Mouse (Mus musculus): ENCODE data around the gene Atp5f1. TPM values are rescaled to one million over a fixed set of nuclear protein-coding genes. Genes with fewer than 3 reads are reported as not detected.
"Not testable (repeated sequence)": the region's sequence is repeated elsewhere in the genome, so short reads cannot be mapped to it uniquely, and the experiment has no call there.

Atp5f1 gene
- total RNA-seq (2021), result 100 to 1,000 TPM; 328 to 331 TPM
- long read RNA-seq, experiment 1, partial matches to known transcripts, result 388 of 392 reads
- long read RNA-seq, experiment 1, other reads (novel, unspliced or antisense), result 4 of 392 reads
- long read RNA-seq, experiment 2, partial matches to known transcripts, result 445 of 473 reads
- long read RNA-seq, experiment 2, other reads (novel, unspliced or antisense), result 27 of 473 reads

- DNase-seq (ENCODE audit: low spot score in 2 of 2), result no peak
Observed at GRCm38 (mm10) chr3:105959999-105960398, at the start of gene Atp5f1. Gene Atp5f1, minus strand, starts transcription at chr3:105960099.

DNA sequence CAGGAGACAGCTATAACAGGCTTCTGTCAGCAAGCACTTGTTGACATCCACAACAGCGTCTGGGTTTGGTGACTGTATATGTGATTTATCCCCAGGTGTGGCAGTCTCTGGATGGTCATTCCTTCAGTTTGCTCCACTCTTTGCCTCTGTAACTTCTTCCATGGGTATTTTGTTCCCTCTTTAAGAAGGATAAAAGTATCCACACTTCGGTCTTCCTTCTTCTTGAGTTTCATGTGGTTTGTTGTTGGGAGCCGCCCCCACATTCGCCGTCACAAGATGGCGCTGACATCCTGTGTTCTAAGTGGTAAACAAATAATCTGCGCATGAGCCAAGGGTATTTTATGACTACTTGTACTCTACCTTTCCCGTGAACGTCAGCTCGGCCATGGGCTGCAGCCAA lies 43.5 kb upstream of the Atp5f1 start:
- not testable (repeated sequence) for DNase-seq (ENCODE audit: low spot score in 2 of 2)

DNA sequence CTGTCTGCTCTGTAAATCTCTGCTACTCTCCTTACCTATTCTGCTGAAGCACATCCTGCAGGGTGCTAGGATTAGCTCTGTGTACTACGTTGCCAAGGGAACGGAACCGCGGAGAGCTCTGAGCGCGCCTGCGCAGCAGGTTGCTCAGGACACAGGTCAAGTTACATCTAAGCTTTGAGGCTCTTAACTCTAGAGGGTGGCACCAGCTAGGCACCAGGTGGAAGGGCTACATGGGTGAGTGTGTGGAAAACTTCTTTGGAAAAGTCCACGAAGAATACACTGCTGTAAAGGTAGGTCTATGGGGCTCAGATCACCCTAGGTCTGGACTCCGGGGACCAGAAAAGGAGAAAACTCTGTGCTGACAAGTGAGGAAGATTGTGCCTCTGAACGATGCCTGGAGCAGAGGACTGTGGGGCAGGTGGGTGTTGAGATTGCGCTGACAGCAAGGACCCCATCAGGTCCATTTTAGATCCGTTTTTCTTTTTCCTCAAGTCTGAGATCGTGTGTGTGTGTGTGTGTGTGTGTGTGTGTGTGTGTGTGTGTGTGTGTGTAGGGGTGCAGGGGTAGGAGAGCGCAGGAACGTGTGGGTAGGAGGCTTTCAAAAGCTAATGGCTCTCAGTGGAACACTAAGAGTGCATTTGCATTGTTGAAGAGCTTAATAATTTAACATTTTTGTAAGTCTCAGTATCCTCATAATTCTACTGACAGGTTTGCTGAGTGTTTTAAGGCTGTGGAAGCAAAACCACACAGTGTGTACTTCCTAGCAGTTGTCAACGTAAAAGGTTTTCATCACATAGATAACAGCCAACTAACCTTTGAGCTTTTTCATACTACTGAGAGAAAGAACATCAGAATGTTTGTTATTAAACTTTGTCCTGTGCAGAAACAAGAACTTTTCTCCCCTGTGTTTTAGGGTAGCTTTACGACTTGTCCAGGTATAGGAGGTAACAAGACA lies 41.8 kb upstream of the Atp5f1 start:
- DNase-seq (ENCODE audit: low spot score in 2 of 2), result no peak

DNA sequence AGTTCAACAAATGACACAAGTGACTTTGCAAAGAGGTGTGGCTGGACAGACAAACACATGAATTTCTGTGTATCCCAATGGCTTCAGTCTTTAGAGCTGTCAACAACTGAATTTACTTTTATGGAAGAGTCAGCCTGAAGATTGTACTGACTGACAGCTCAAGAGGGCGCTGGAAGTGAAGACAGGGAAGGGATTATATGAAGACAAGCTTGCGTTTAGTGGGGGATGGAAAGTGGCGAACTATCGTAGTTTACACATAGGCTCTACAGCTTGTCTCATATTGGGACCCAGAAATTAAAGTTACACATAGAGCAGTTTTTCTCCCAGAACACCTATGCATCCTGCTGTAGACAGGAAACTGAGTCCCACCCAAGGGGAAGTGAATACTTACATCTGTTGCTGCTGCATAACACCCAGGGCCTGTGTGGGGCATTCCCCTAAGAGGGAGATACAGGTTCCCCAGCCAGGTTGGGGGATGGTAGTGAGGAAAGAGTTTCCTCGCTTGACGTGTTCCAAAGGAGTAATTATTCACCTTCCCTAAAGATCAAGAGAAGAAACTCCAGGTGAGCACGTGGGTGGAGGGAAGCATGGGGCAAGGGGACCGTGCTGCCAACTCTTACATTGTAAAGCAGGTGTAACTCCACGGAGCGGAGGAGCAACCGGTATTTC lies 40.9 kb upstream of the Atp5f1 start:
- DNase-seq (ENCODE audit: low spot score in 2 of 2), result no peak

GRCm38 (mm10) chr3:105994730-105995129 lies 34.8 kb upstream of the Atp5f1 start:
- DNase-seq (ENCODE audit: low spot score in 2 of 2), result no peak

GRCm38 (mm10) chr3:105991653-105992283 lies 31.9 kb upstream of the Atp5f1 start:
- no peak for DNase-seq (ENCODE audit: low spot score in 2 of 2)

- not testable (repeated sequence) for DNase-seq (ENCODE audit: low spot score in 2 of 2)
Observed at GRCm38 (mm10) chr3:105989611-105990010, 29.7 kb upstream of the Atp5f1 start.

DNA sequence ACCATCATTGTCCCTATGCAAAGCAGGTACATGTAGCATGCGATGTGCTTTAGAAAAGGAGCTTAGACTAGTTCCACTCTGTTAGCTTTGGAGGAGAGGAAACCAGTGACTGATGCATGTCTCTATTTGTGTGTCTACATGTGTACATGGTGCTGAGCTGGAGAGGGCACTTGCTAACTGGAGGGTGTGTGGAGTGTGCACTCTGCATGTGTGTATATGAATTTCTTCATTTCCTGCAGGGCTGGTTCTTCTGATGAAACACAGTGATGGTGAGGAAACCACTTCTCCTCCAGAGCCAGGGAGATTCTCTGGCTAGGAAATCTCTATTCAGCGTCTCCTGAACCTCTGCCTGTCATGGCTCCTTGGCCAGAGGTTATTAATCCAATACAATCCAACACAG lies 14.3 kb upstream of the Atp5f1 start:
- no peak for DNase-seq (ENCODE audit: low spot score in 2 of 2)

GRCm38 (mm10) chr3:105973411-105973810 lies 13.5 kb upstream of the Atp5f1 start, which contains the start of gene Ovgp1:
Gene Ovgp1, plus strand, starts transcription at chr3:105973711.
- no peak for DNase-seq (ENCODE audit: low spot score in 2 of 2)

DNA sequence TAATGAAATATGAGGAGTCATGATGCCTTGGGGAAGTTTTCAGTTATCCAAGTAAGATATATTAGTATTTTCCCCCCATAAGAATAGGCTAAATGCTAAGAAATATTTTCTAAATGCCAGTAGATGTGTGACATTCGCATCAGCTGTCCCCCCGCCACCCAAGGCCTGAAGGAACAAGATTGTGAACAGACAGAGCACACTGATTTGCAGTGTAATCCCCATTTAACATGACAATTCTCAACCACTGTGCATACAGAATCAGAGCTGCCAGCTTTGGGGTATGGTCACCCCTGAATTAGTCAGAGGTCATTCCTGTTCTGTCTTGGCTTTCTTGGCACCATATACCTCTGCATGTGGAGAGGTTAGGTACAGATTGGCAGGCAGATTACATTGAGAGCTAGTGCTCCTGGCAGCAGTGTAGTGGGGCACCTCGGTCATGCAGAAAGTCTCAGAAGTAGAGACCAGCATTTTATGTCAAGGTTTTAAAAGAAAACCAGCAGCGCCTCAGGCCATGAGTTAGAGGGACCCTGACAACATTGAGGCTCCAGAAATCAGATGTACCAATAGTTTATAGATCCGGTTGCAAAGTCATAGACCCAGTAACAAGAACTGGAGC lies 12.0 kb upstream of the Atp5f1 start:
- DNase-seq (ENCODE audit: low spot score in 2 of 2), result no peak

DNA sequence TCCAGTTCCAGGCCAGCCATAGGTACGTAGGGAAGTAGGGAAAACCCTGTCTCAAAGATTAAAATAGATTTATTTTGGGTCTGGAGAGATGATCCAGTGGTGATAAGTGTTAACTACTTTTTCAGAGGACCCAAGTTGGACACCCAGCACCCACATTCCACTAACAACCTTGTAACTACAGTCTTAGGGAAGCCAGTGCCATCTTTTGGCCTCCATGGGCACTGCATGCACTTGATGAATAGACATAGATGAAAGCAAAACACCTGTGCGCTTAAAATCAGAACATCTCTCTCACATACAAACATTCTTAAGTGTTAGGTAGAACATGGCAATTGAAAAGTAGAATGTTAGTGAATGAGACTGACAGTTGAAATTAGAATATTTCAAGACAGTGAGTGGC lies 801 bp upstream of the Atp5f1 start:
- DNase-seq (ENCODE audit: low spot score in 2 of 2), result no peak

- peak; percentile 4 to 7 for DNase-seq (ENCODE audit: low spot score in 2 of 2)
Observed at GRCm38 (mm10) chr3:105959585-105959984, 314 bp downstream of the Atp5f1 start.

DNA sequence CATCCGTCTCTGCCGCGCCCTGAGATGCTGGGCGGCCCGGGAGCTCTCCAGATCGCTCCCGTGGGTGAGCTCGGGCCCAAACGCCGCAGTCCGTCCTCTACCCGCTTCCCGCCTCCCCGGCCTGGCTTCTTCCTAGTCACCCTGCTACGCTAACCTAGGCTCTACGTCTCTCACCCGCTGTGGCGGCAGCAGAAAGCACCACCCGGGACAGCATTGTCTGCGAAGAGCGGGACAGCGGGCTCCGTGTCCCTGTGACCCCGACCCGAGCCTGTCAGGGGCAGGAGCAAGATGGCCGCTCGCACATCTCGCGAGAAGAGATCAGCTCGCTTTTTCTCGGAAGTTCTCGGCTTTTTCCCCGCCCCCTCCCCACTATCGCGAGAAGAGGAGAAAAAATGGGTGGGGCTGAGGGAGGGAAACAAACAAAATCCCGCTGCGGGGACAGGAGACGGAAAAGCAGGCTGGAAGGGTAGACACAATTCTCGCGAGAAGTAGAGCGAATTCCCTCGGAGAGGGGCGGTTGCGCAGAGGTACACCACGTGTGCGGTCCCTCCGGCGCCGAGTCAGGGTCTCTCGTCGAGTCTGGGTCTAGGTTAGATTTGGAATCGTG lies 822 bp downstream of the Atp5f1 start, which contains the start of gene Wdr77:
TSS of gene Wdr77 (plus strand) at position 396 of the 607 bp plus-strand sequence.
- peak; percentile 77 to 94 for DNase-seq (ENCODE audit: low spot score in 2 of 2)

- no peak for DNase-seq (ENCODE audit: low spot score in 2 of 2)
Observed at GRCm38 (mm10) chr3:105958204-105958603, 1.7 kb downstream of the Atp5f1 start.

DNA sequence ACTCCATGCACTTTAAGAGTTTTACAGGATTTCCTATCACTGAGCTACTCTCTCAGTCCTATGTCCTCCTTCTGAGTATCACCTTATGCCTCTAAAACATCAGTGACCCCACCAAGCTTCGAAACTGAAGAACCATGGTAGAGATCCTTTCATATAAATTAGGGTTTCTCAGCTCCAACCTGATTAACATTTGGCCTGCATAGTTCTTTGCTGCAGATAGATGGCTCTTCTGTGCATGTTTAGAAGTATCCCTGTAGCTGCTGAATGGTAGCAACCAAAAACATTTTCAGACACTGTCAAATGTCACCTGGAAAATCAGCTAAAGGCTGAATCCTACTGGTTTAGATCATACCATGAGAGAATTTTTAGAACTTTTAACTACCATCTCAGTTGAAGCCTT lies 2.7 kb downstream of the Atp5f1 start:
- DNase-seq (ENCODE audit: low spot score in 2 of 2), result no peak

- no peak for DNase-seq (ENCODE audit: low spot score in 2 of 2)
Observed at GRCm38 (mm10) chr3:105951348-105951747, 8.6 kb downstream of the Atp5f1 start.

DNA sequence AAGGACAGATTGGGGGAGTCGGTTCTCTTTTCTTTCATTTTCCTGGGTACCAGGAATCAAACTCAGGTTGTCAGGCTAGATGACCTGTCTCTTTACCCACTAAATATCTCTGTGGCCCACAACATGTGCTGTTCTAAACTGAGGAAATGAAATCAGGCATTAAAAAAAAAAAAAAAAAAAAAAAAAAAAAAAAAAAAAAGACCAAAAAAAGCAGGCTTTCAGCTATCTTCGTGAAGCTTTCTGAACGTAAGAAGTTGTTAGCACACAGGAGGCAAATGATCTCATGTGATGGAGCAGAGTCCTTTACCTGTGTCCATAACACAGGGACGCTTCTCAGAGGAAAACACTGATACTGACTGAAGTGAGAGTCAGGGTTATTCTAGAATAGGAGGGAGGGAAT lies 23.8 kb downstream of the Atp5f1 start:
- DNase-seq (ENCODE audit: low spot score in 2 of 2), result no peak

DNA sequence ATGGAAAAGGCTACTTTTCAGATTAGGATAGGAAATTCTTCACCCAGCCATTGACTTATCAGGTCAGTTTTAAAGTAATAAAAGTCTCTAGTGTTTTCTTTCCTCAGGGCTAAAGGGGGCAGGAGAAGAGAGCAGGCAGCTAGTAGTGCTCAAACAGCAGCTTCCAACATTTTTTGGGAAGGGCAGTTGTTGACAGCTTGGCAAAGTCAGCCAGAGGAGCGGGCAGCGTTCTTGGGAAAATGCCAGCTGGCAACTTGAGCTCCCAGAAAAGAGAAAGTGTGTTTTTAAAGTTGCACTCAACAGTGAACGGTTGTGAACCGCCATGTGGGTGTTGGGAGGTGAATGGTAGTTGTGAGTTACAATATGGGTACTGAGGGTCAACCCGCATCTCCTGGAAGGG lies 24.9 kb downstream of the Atp5f1 start:
- DNase-seq (ENCODE audit: low spot score in 2 of 2), result peak in 1 of 2 experiments; percentile 24

GRCm38 (mm10) chr3:105933926-105934325 lies 26.0 kb downstream of the Atp5f1 start:
- DNase-seq (ENCODE audit: low spot score in 2 of 2), result no peak
